In the genomic region with DNA sequence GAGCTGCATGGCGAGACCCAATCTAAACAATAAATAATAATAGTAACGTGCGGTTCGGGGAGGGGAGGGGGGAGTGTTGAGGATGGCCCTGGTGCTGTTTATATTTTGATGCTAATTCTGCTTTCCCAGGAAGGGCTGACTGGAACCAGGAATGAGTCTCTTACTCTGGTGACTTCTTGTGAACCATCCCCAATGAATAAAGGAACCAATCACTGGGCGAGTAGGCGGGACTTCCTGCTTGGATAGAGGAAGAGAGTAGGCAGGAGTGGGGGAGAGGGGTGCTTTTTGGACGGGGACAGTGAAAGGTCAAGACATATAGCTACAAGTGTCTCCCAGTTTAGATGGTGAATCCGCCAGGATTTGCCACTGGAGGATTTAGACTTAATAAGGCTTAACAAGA, we compare ENCODE assay signal across 21 mouse cellular contexts. TPM values are rescaled to one million over a fixed set of nuclear protein-coding genes. Genes with fewer than 3 reads are reported as not detected.
DNase-seq lines count a peak whose midpoint lies in the region; TF ChIP-seq lines count a peak whose summit lies in the region.
"Had no signal": no experiment of that assay in that cellular context is flagged by ENCODE, and none has a peak within 500 bp of the region (broad histone marks: within the 10 kb centered on the region; RNA-seq: fewer than 3 reads in every experiment).

No protein-coding gene starts in this region.

- H3K4me1 ChIP-seq in E14TG2a.4 (replicated peaks; ENCODE audit: low read depth, low read length) = peaks cover 62% of the 10 kb centered on the region

- peak overlapping the region; percentile 20; the same call in 1 of the 2 replicates for H3K27ac ChIP-seq in gastrocnemius, adult 2 months
- H3K27ac ChIP-seq: embryonic facial prominence, embryonic 15.5 days; forebrain, embryonic 10.5 days; hindbrain, embryonic 12.5 days had no signal

- H3K9me3 ChIP-seq in E14TG2a.4 (ENCODE audit: low read length) = no peaks in the 10 kb centered on the region
- H3K9me3 ChIP-seq: embryonic facial prominence, embryonic 15.5 days; forebrain, embryonic 10.5 days; G1E; heart, embryonic 10.5 days; hindbrain, embryonic 12.5 days had no signal

- H3K4me3 ChIP-seq in gastrocnemius, adult 2 months = no peak overlapping the region
- peak overlapping the region; percentile 80 for H3K4me3 ChIP-seq in E14TG2a.4 (replicated peaks; ENCODE audit: low read length)
- H3K4me3 ChIP-seq: embryonic facial prominence, embryonic 15.5 days; erythroblast, embryonic 14.5 days; forebrain, embryonic 10.5 days; heart, embryonic 10.5 days; hindbrain, embryonic 12.5 days had no signal

- no peak for TF ChIP-seq CTCF in gastrocnemius, adult 2 months (IDR thresholded peaks at IDR 0.05)
- TF ChIP-seq CTCF in E14TG2a.4 (conservative IDR thresholded peaks at IDR 0.05; ENCODE audit: low read length) = no peak

- no peaks in the 10 kb centered on the region for H3K27me3 ChIP-seq in E14TG2a.4 (ENCODE audit: insufficient read depth, low read length)
- H3K27me3 ChIP-seq: embryonic facial prominence, embryonic 15.5 days; hindbrain, embryonic 12.5 days had no signal

- DNase-seq in gastrocnemius, adult 2 months = no peak
- no peak for DNase-seq in gastrocnemius, adult 18-20 months (ENCODE audit: low spot score)
- DNase-seq in ES-CJ7 (ENCODE audit: low read depth, low spot score) (peak; percentile 78), ZHBTc4 (ENCODE audit: low read depth, low spot score) (peak; percentile 89)
- DNase-seq in urinary bladder, postnatal 10 days (ENCODE audit: low spot score) = no peak
- DNase-seq in left cerebral cortex, adult 8-10 months (ENCODE audit: low spot score in 2 of 2) = no peak
- DNase-seq: adrenal gland, adult 8-10 months; cerebellum, adult 18-20 months; cerebellum, postnatal 10 days; embryo, embryonic 11 days; gastrocnemius, postnatal 10 days; heart, adult 18-20 months; heart, postnatal 10 days; heart, postnatal 4 days had no signal

- intact Hi-C loops in gastrocnemius, adult 2 months (cut with DNase I) = no loop called here

- H3K36me3 ChIP-seq in E14TG2a.4 (ENCODE audit: insufficient read depth, low read length) = 0 out of 2 replicates have a peak, but pooled peaks cover 5% of the 10 kb centered on the region
- H3K36me3 ChIP-seq: G1E; hindbrain, embryonic 12.5 days had no signal

RNA-seq across cellular contexts. Expression of a gene that starts 32.6 kb away (rescaled TPM):
- 10 to 100 TPM; 11.7 to 14.2 TPM for total RNA-seq in gastrocnemius, adult 2 months (2021)
- total RNA-seq in gastrocnemius, adult 18-20 months (2021) = 10 to 100 TPM in 1 of 2 experiments, 1 to 10 TPM in 1; 7.2 to 11.4 TPM
- 10 to 100 TPM in 2 of 4 experiments, 1 to 10 TPM in 2; 7.4 to 12.3 (median 9.6) TPM for total RNA-seq in left cerebral cortex, adult 8-10 months (2022)

Comparison
In these comparisons a context has a peak if more than half of its experiments do, and no peak if none do; other contexts are left out.
1. DNase-seq: peak in ES-CJ7 (single experiment) and ZHBTc4 (single experiment); none in gastrocnemius, adult 2 months (single experiment), gastrocnemius, adult 18-20 months (single experiment), urinary bladder, postnatal 10 days (single experiment) and left cerebral cortex, adult 8-10 months (0 of 2).